Mouse (Mus musculus) MEL-GATA-1-ER (cell line): ENCODE measurements around the gene Scarb2.
A peak's percentile ranks its signal among the peaks of the same experiment; 100 is the strongest.

ENCODE experiments used
- DNase-seq: peaks from one replicate; pipeline ENCODE4 v3.0.0-alpha.2; 2012; ENCODE audit warnings: low read depth; ENCODE audit errors: extremely low read depth

Gene Scarb2

GRCm38 (mm10) chr5:92438540-92438939, 68.1 kb downstream of the Scarb2 start:
- DNase-seq: peak; percentile 43

- peak; percentile 97 for DNase-seq
Observed at GRCm38 (mm10) chr5:92435025-92435584, 71.5 kb downstream of the Scarb2 start, which contains the start of gene Nup54. Gene Nup54 (minus strand): TSS chr5:92435219.

- DNase-seq: no peak
Observed at GRCm38 (mm10) chr5:92434571-92434985, 72.1 kb downstream of the Scarb2 start.

GRCm38 (mm10) chr5:92434070-92434469, 72.6 kb downstream of the Scarb2 start:
- DNase-seq: no peak

GRCm38 (mm10) chr5:92431611-92432010, 75.0 kb downstream of the Scarb2 start:
- DNase-seq: no peak

GRCm38 (mm10) chr5:92430723-92431122, 75.9 kb downstream of the Scarb2 start:
- DNase-seq: no peak

GRCm38 (mm10) chr5:92424126-92424525, 82.5 kb downstream of the Scarb2 start:
- DNase-seq: no peak

GRCm38 (mm10) chr5:92413982-92414375, 92.7 kb downstream of the Scarb2 start:
- no peak for DNase-seq

- no peak for DNase-seq
Observed at GRCm38 (mm10) chr5:92413271-92413981, 93.2 kb downstream of the Scarb2 start.

- DNase-seq: no peak
Observed at GRCm38 (mm10) chr5:92411461-92412140, 95.0 kb downstream of the Scarb2 start.

- DNase-seq: no peak
Observed at GRCm38 (mm10) chr5:92410486-92410885, 96.1 kb downstream of the Scarb2 start.

- DNase-seq: no peak
Observed at GRCm38 (mm10) chr5:92409361-92410155, 97.1 kb downstream of the Scarb2 start.

- DNase-seq: no peak
Observed at GRCm38 (mm10) chr5:92404400-92404678, 102.3 kb downstream of the Scarb2 start.

- no peak for DNase-seq
Observed at GRCm38 (mm10) chr5:92403562-92404399, 102.9 kb downstream of the Scarb2 start.

GRCm38 (mm10) chr5:92402816-92403215, 103.8 kb downstream of the Scarb2 start:
- DNase-seq: no peak

GRCm38 (mm10) chr5:92398153-92398552, 108.5 kb downstream of the Scarb2 start:
- DNase-seq: peak; percentile 67

- DNase-seq: peak; percentile 49
Observed at GRCm38 (mm10) chr5:92396476-92396875, 110.2 kb downstream of the Scarb2 start.

GRCm38 (mm10) chr5:92395764-92396163, 110.9 kb downstream of the Scarb2 start:
- DNase-seq: peak; percentile 13

- no peak for DNase-seq
Observed at GRCm38 (mm10) chr5:92393863-92394262, 112.8 kb downstream of the Scarb2 start.

GRCm38 (mm10) chr5:92392542-92392941, 114.1 kb downstream of the Scarb2 start:
- DNase-seq: no peak
